In genomic region chr2:168897906-168898305, GRCm38 (mm10) we compare ENCODE assay signal across 20 mouse cellular contexts. TPM values are rescaled to one million over a fixed set of nuclear protein-coding genes. Genes with fewer than 3 reads are reported as not detected.
DNase-seq lines count a peak whose midpoint lies in the region; TF ChIP-seq lines count a peak whose summit lies in the region.
"Had no signal": no experiment of that assay in that cellular context is flagged by ENCODE, and none has a peak within 500 bp of the region (broad histone marks: within the 10 kb centered on the region; RNA-seq: fewer than 3 reads in every experiment).

No protein-coding gene starts in this region.

- peaks cover 38% of the 10 kb centered on the region for H3K9me3 ChIP-seq in CH12.LX (replicated peaks; ENCODE audit: low read length)
- H3K9me3 ChIP-seq: embryonic facial prominence, embryonic 10.5 days; embryonic facial prominence, embryonic 12.5 days; forebrain, embryonic 13.5 days; forebrain, embryonic 15.5 days had no signal

- DNase-seq in adrenal gland, postnatal 14 days: peak; percentile 28
- no peak for DNase-seq in adrenal gland, postnatal 4 days (ENCODE audit: low spot score in 2 of 2)
- DNase-seq in 3T3-L1 (ENCODE audit: low read depth, low spot score) (peak; percentile 59), CH12.LX (ENCODE audit: extremely low read depth) (peak; percentile 38), adipocyte (ENCODE audit: low spot score) (peak; percentile 8)
- no peak for DNase-seq in thymus, adult 18-20 months
- no peak for DNase-seq in urinary bladder, postnatal 14 days (ENCODE audit: low spot score)
- DNase-seq: adrenal gland, adult 2 months; B cell, adult 2 months; cerebellum, adult 11 months; cerebellum, adult 18-20 months; cerebellum, adult 8-10 months; cerebellum, adult 9-11 months; cerebellum, postnatal 14 days; forebrain, postnatal 0 days had no signal

- no peak overlapping the region for H3K4me3 ChIP-seq in CH12.LX (replicated peaks in 1 of 3; ENCODE audit: low read depth in 2 of 3, low read length in 2 of 3, poor library complexity in 1 of 3)
- H3K4me3 ChIP-seq: embryonic facial prominence, embryonic 10.5 days; embryonic facial prominence, embryonic 12.5 days; forebrain, embryonic 13.5 days; forebrain, embryonic 15.5 days had no signal

- no peak for TF ChIP-seq CTCF in CH12.LX (conservative IDR thresholded peaks at IDR 0.05 in 1 of 2, IDR thresholded peaks at IDR 0.05 in 1 of 2; ENCODE audit: low read depth in 2 of 2, low read length in 2 of 2)

- dilution Hi-C loops in CH12.LX (cut with MboI; ENCODE audit: extremely low pct_ligation_motif_present, extremely low pct_unique_long_range_greater_than_20kb, low sequenced_read_pairs): no loop called here

- H3K4me1 ChIP-seq in CH12.LX (ENCODE audit: control insufficient read depth in 1 of 2, insufficient read depth in 2 of 2): peaks cover 0 to 37% of the 10 kb centered on the region in 2 experiments; a peak in 2 of 4 replicates
- H3K4me1 ChIP-seq: embryonic facial prominence, embryonic 12.5 days; forebrain, embryonic 13.5 days; forebrain, embryonic 15.5 days had no signal

- no peak for TF ChIP-seq EP300 in CH12.LX (IDR thresholded peaks at IDR 0.05; ENCODE audit: low read length)

- no peak for TF ChIP-seq RAD21 in CH12.LX (IDR thresholded peaks at IDR 0.05; ENCODE audit: low read depth, low read length)

- no peak for TF ChIP-seq POLR2A in CH12.LX (IDR thresholded peaks at IDR 0.05; ENCODE audit: low read depth, low read length)

- H3K79me2 ChIP-seq in CH12.LX (replicated peaks; ENCODE audit: control insufficient read depth, extremely low read depth, insufficient read depth, poor library complexity, severe bottlenecking): no peaks in the 10 kb centered on the region

- H3K27ac ChIP-seq in CH12.LX (ENCODE audit: insufficient read depth, low read depth): no peak overlapping the region
- H3K27ac ChIP-seq: embryonic facial prominence, embryonic 10.5 days; embryonic facial prominence, embryonic 12.5 days; forebrain, embryonic 13.5 days; forebrain, embryonic 15.5 days had no signal

- H3K4me2 ChIP-seq in CH12.LX (ENCODE audit: insufficient read depth, low read depth, poor library complexity, severe bottlenecking): no peak overlapping the region
- H3K4me2 ChIP-seq: embryonic facial prominence, embryonic 12.5 days; forebrain, embryonic 13.5 days; forebrain, embryonic 15.5 days had no signal

- no peak overlapping the region for H3K9ac ChIP-seq in CH12.LX (ENCODE audit: insufficient read depth, low read depth)
- H3K9ac ChIP-seq: embryonic facial prominence, embryonic 12.5 days; forebrain, embryonic 13.5 days; forebrain, embryonic 15.5 days; forebrain, postnatal 0 days had no signal

- H3K27me3 ChIP-seq in CH12.LX (replicated peaks): no peaks in the 10 kb centered on the region
- H3K27me3 ChIP-seq: embryonic facial prominence, embryonic 12.5 days; forebrain, embryonic 13.5 days; forebrain, embryonic 15.5 days; Patski had no signal

- H3K36me3 ChIP-seq in CH12.LX (replicated peaks in 1 of 2; ENCODE audit: control insufficient read depth in 1 of 2, insufficient read depth in 1 of 2, low read length in 1 of 2): peaks cover 0 to 41% of the 10 kb centered on the region in 2 experiments
- H3K36me3 ChIP-seq: embryonic facial prominence, embryonic 10.5 days; forebrain, embryonic 15.5 days had no signal

- in situ Hi-C loops in CH12.LX (cut with MboI; ENCODE audit: low pct_ligation_motif_present, low pct_unique_long_range_greater_than_20kb, low sequenced_read_pairs): loop anchor here (25.0 kb wide), 1 partner anchor 436 kb away; no protein-coding TSS in a partner anchor

TF ChIP-seq in CH12.LX, 34 proteins besides CTCF, POLR2A, EP300 and RAD21:
- TF ChIP-seq USF1 (IDR thresholded peaks at IDR 0.05; ENCODE audit: low read depth, low read length): no peak
- TF ChIP-seq POLR2AphosphoS2 (IDR thresholded peaks at IDR 0.05; ENCODE audit: low read depth, low read length): no peak
- no peak for TF ChIP-seq SIN3A (IDR thresholded peaks at IDR 0.05; ENCODE audit: low read length)
- TF ChIP-seq IRF4 (IDR thresholded peaks at IDR 0.05; ENCODE audit: low read depth, low read length): no peak
- no peak for TF ChIP-seq MXI1 (IDR thresholded peaks at IDR 0.05; ENCODE audit: low read depth, low read length)
- TF ChIP-seq ETS1 (conservative IDR thresholded peaks at IDR 0.05; ENCODE audit: low read depth, low read length): no peak
- no peak for TF ChIP-seq MEF2A (IDR thresholded peaks at IDR 0.05; ENCODE audit: borderline replicate concordance, low read depth, low read length)
- no peak for TF ChIP-seq MAFK (IDR thresholded peaks at IDR 0.05; ENCODE audit: insufficient replicate concordance, low read length)
- no peak for TF ChIP-seq CHD2 (IDR thresholded peaks at IDR 0.05; ENCODE audit: low read length)
- no peak for TF ChIP-seq HCFC1 (IDR thresholded peaks at IDR 0.05; ENCODE audit: low read depth, low read length)
- no peak for TF ChIP-seq JUN (IDR thresholded peaks at IDR 0.05; ENCODE audit: insufficient read depth, low read depth, low read length)
- no peak for TF ChIP-seq ZKSCAN1 (IDR thresholded peaks at IDR 0.05; ENCODE audit: borderline replicate concordance, low read depth, low read length)
- TF ChIP-seq UBTF (IDR thresholded peaks at IDR 0.05; ENCODE audit: low read depth, low read length): no peak
- no peak for TF ChIP-seq BHLHE40 (IDR thresholded peaks at IDR 0.05; ENCODE audit: low read depth, low read length)
- no peak for TF ChIP-seq KAT2A (IDR thresholded peaks at IDR 0.05; ENCODE audit: insufficient replicate concordance, low read length)

RNA-seq across cellular contexts. Expression of gene Zfp64, which starts 57.5 kb away (rescaled TPM):
- 17.2 and 19.7 TPM in 2 replicates for total RNA-seq in adrenal gland, postnatal 14 days (2021)
- total RNA-seq in adrenal gland, postnatal 4 days (2021): 10 to 100 TPM; 25.7 to 26.1 TPM
- total RNA-seq in CH12.LX (2012; rRNA removed): 25.1 and 25.8 TPM in 2 replicates
- total RNA-seq in CH12.LX (2014; rRNA removed): 20.0 and 22.2 TPM in 2 replicates
- polyA plus RNA-seq in CH12.LX (2012; ENCODE audit: insufficient read length, low read depth): 31.4 and 37.0 TPM in 2 replicates

Comparison
In these comparisons a context has a peak if more than half of its experiments do, and no peak if none do; other contexts are left out.
1. DNase-seq: peak in adrenal gland, postnatal 14 days (single experiment), 3T3-L1 (single experiment), CH12.LX (single experiment) and adipocyte (single experiment); none in adrenal gland, postnatal 4 days (0 of 2), thymus, adult 18-20 months (0 of 2) and urinary bladder, postnatal 14 days (single experiment).